Mouse (Mus musculus) kidney, embryonic 15.5 days (tissue): Measurements from ENCODE around the gene Pdcd1lg2. TPM values are rescaled to one million over a fixed set of nuclear protein-coding genes. Genes with fewer than 3 reads are reported as not detected.

Experiments
- ATAC-seq: fragments of 200-750 bp; cut with Nextera tagmentation; replicated peaks from 2 replicates; pipeline ENCODE4 v1.8.0; 2017; ENCODE audit warnings: moderate TSS enrichment; ENCODE audit not compliant: low FRiP score
- H3K27ac ChIP-seq: fragments of 300-500 bp; sonication (generic); 2 replicates; pipeline ENCODE4 v1.5.1; 2015; ENCODE audit warnings: mild to moderate bottlenecking, inconsistent platforms
- H3K27me3 ChIP-seq: fragments of 300-500 bp; sonication (generic); 2 replicates; pipeline ENCODE4 v1.6.1; 2015; ENCODE audit warnings: inconsistent platforms
- H3K36me3 ChIP-seq: fragments of 300-500 bp; sonication (generic); 2 replicates; pipeline ENCODE4 v1.6.1; 2015; ENCODE audit warnings: inconsistent platforms
- H3K4me1 ChIP-seq: fragments of 300-500 bp; sonication (generic); 2 replicates; pipeline ENCODE4 v1.6.1; 2015; ENCODE audit warnings: inconsistent platforms
- H3K4me2 ChIP-seq: fragments of 300-500 bp; sonication (generic); 2 replicates; pipeline ENCODE4 v1.6.1; 2015; ENCODE audit warnings: moderate library complexity, mild to moderate bottlenecking, inconsistent platforms
- H3K4me3 ChIP-seq: fragments of 300-500 bp; sonication (generic); replicated peaks from 2 replicates; pipeline ENCODE4 v1.5.1; 2015; ENCODE audit warnings: mild to moderate bottlenecking, inconsistent platforms
- H3K9ac ChIP-seq: fragments of 300-500 bp; sonication (generic); 2 replicates; pipeline ENCODE4 v1.6.1; 2015; ENCODE audit warnings: mild to moderate bottlenecking, inconsistent platforms
- H3K9me3 ChIP-seq: fragments of 300-500 bp; sonication (generic); replicated peaks from 2 replicates; pipeline ENCODE4 v1.6.1; 2016; ENCODE audit warnings: inconsistent platforms
- WGBS: fragments of 180-500 bp; shearing (Covaris S2); methylation state at CpG from one replicate; pipeline ENCODE4 v1.1.7; 2015; ENCODE audit warnings: mixed read lengths; 5-methylcytosine and 5-hydroxymethylcytosine counted together
- polyA plus RNA-seq: library from polyadenylated mRNA; unstranded; fragments of >200 nt; fragmentation: Nextera tagmentation; extraction: Ambion mirVana; gene quantifications from 2 replicates; pipeline ENCODE4 v1.2.1, GENCODE M21; 2015

Pdcd1lg2 gene
- polyA plus RNA-seq, 1 experiment from 2014 or later = not detected

- Histone ChIP-seq H3K27ac (no peak overlapping the region), H3K27me3 (no peaks in the 10 kb centered on the region), H3K4me1 (no peaks in the 10 kb centered on the region), H3K9ac (no peak overlapping the region), H3K4me3 (no peak overlapping the region), H3K36me3 (no peaks in the 10 kb centered on the region), H3K9me3 (no peaks in the 10 kb centered on the region), H3K4me2 (no peak overlapping the region)
- no peak for ATAC-seq
- WGBS = 91% methylated on average over 1 of the region's 1 CpGs
These were observed 21.9 kb upstream of the Pdcd1lg2 start for GRCm38 (mm10) chr19:29388818-29389217.

GRCm38 (mm10) chr19:29390483-29390882 is 20.2 kb upstream of the Pdcd1lg2 start:
- H3K4me1 ChIP-seq = no peaks in the 10 kb centered on the region
- no peaks in the 10 kb centered on the region for H3K27me3 ChIP-seq
- H3K4me2 ChIP-seq = no peak overlapping the region
- H3K9ac ChIP-seq = no peak overlapping the region
- ATAC-seq = no peak
- H3K36me3 ChIP-seq = no peaks in the 10 kb centered on the region
- H3K9me3 ChIP-seq = no peaks in the 10 kb centered on the region
- WGBS = 44% methylated on average over 5 of the region's 5 CpGs
- H3K27ac ChIP-seq = no peak overlapping the region
- H3K4me3 ChIP-seq = no peak overlapping the region

GRCm38 (mm10) chr19:29391279-29391678 is 19.4 kb upstream of the Pdcd1lg2 start:
- no peak overlapping the region for H3K4me2 ChIP-seq
- no peaks in the 10 kb centered on the region for H3K27me3 ChIP-seq
- H3K36me3 ChIP-seq = no peaks in the 10 kb centered on the region
- no peak overlapping the region for H3K9ac ChIP-seq
- ATAC-seq = no peak
- no peaks in the 10 kb centered on the region for H3K4me1 ChIP-seq
- no peak overlapping the region for H3K4me3 ChIP-seq
- WGBS = 58% methylated on average over 4 of the region's 4 CpGs
- H3K27ac ChIP-seq = no peak overlapping the region
- no peaks in the 10 kb centered on the region for H3K9me3 ChIP-seq

GRCm38 (mm10) chr19:29393333-29393732 is 17.4 kb upstream of the Pdcd1lg2 start:
- no peak overlapping the region for H3K27ac ChIP-seq
- H3K9me3 ChIP-seq = 0 out of 2 replicates have a peak, but pooled peaks cover 4% of the 10 kb centered on the region
- ATAC-seq = no peak
- no peak overlapping the region for H3K4me2 ChIP-seq
- no peak overlapping the region for H3K4me3 ChIP-seq
- no peaks in the 10 kb centered on the region for H3K36me3 ChIP-seq
- 88% methylated on average over 9 of the region's 9 CpGs for WGBS
- no peak overlapping the region for H3K9ac ChIP-seq
- H3K27me3 ChIP-seq = no peaks in the 10 kb centered on the region
- H3K4me1 ChIP-seq = no peaks in the 10 kb centered on the region

GRCm38 (mm10) chr19:29394721-29395120 is 16.0 kb upstream of the Pdcd1lg2 start:
- WGBS = 96% methylated on average over 2 of the region's 2 CpGs
- H3K27ac ChIP-seq = no peak overlapping the region
- no peak overlapping the region for H3K4me2 ChIP-seq
- no peak overlapping the region for H3K4me3 ChIP-seq
- no peaks in the 10 kb centered on the region for H3K27me3 ChIP-seq
- ATAC-seq = no peak
- H3K4me1 ChIP-seq = no peaks in the 10 kb centered on the region
- H3K9ac ChIP-seq = no peak overlapping the region
- H3K9me3 ChIP-seq = peaks cover 6% of the 10 kb centered on the region; the same call in 1 of the 2 replicates
- H3K36me3 ChIP-seq = no peaks in the 10 kb centered on the region

- peaks cover 6% of the 10 kb centered on the region; the same call in 1 of the 2 replicates for H3K9me3 ChIP-seq
- no peaks in the 10 kb centered on the region for H3K36me3 ChIP-seq
- no peak for ATAC-seq
- no peak overlapping the region for H3K4me3 ChIP-seq
- no peak overlapping the region for H3K4me2 ChIP-seq
- H3K27ac ChIP-seq = no peak overlapping the region
- WGBS = 33% methylated on average over 1 of the region's 1 CpGs
- no peaks in the 10 kb centered on the region for H3K4me1 ChIP-seq
- H3K27me3 ChIP-seq = no peaks in the 10 kb centered on the region
- H3K9ac ChIP-seq = no peak overlapping the region
These were observed 14.4 kb upstream of the Pdcd1lg2 start for GRCm38 (mm10) chr19:29396353-29396752.

- Histone ChIP-seq H3K27ac (no peak overlapping the region), H3K9ac (no peak overlapping the region), H3K9me3 (peaks cover 6% of the 10 kb centered on the region; the same call in 1 of the 2 replicates), H3K36me3 (no peaks in the 10 kb centered on the region), H3K4me3 (no peak overlapping the region), H3K4me2 (no peak overlapping the region), H3K4me1 (no peaks in the 10 kb centered on the region), H3K27me3 (no peaks in the 10 kb centered on the region)
- ATAC-seq = no peak
- WGBS = 91% methylated on average over 4 of the region's 4 CpGs
These were observed 10.9 kb upstream of the Pdcd1lg2 start for GRCm38 (mm10) chr19:29399786-29400185.

- Histone ChIP-seq H3K4me1 (no peaks in the 10 kb centered on the region), H3K4me2 (no peak overlapping the region), H3K27me3 (no peaks in the 10 kb centered on the region), H3K9ac (no peak overlapping the region), H3K9me3 (peaks cover 6% of the 10 kb centered on the region; the same call in 1 of the 2 replicates), H3K4me3 (no peak overlapping the region), H3K27ac (no peak overlapping the region), H3K36me3 (no peaks in the 10 kb centered on the region)
- 81% methylated on average over 3 of the region's 3 CpGs for WGBS
- no peak for ATAC-seq
These were observed 10.3 kb upstream of the Pdcd1lg2 start for GRCm38 (mm10) chr19:29400466-29400865.

- Histone ChIP-seq H3K27ac (no peak overlapping the region), H3K4me3 (no peak overlapping the region), H3K4me1 (no peaks in the 10 kb centered on the region), H3K36me3 (no peaks in the 10 kb centered on the region), H3K4me2 (no peak overlapping the region), H3K27me3 (no peaks in the 10 kb centered on the region), H3K9ac (no peak overlapping the region), H3K9me3 (peaks cover 6% of the 10 kb centered on the region; the same call in 1 of the 2 replicates)
- ATAC-seq = no peak
- WGBS = 94% methylated on average over 4 of the region's 4 CpGs
These were observed 8.1 kb upstream of the Pdcd1lg2 start for GRCm38 (mm10) chr19:29402621-29403020.

GRCm38 (mm10) chr19:29403251-29403650 is 7.5 kb upstream of the Pdcd1lg2 start:
- no peaks in the 10 kb centered on the region for H3K4me1 ChIP-seq
- H3K9ac ChIP-seq = no peak overlapping the region
- H3K4me3 ChIP-seq = no peak overlapping the region
- no peaks in the 10 kb centered on the region for H3K36me3 ChIP-seq
- H3K27me3 ChIP-seq = no peaks in the 10 kb centered on the region
- H3K9me3 ChIP-seq = peaks cover 3% of the 10 kb centered on the region; the same call in 1 of the 2 replicates
- no peak overlapping the region for H3K4me2 ChIP-seq
- no peak overlapping the region for H3K27ac ChIP-seq
- no peak for ATAC-seq
- 81% methylated on average over 4 of the region's 4 CpGs for WGBS

GRCm38 (mm10) chr19:29405388-29405787 is 5.3 kb upstream of the Pdcd1lg2 start:
- no peak for ATAC-seq
- WGBS = 56% methylated on average over 2 of the region's 2 CpGs
- H3K27ac ChIP-seq = no peak overlapping the region

GRCm38 (mm10) chr19:29406042-29407017 is 4.4 kb upstream of the Pdcd1lg2 start:
- Histone ChIP-seq H3K9me3 (no peaks in the 10 kb centered on the region), H3K36me3 (no peaks in the 10 kb centered on the region), H3K4me3 (no peak overlapping the region), H3K4me1 (no peaks in the 10 kb centered on the region), H3K4me2 (no peak overlapping the region), H3K27ac (no peak overlapping the region), H3K27me3 (no peaks in the 10 kb centered on the region), H3K9ac (no peak overlapping the region)
- ATAC-seq = no peak
- 87% methylated on average over 18 of the region's 18 CpGs for WGBS

More at GRCm38 (mm10) chr19:29405388-29405787, 5.3 kb upstream of the Pdcd1lg2 start:
- Histone ChIP-seq H3K9ac (no peak overlapping the region), H3K9me3 (no peaks in the 10 kb centered on the region), H3K4me1 (no peaks in the 10 kb centered on the region), H3K36me3 (no peaks in the 10 kb centered on the region), H3K27me3 (no peaks in the 10 kb centered on the region), H3K4me2 (no peak overlapping the region), H3K4me3 (no peak overlapping the region)
